Mouse (Mus musculus) ES-Bruce4 (cell line): Measurements from ENCODE around the gene Nphp4.

Source experiments
- EP300 ChIP-seq: IDR thresholded peaks from 2 replicates; pipeline ENCODE4 v1.6.1; 2011; ENCODE audit warnings: low read depth, low read length; ENCODE audit not compliant: insufficient read depth
- POLR2A ChIP-seq: IDR thresholded peaks from one replicate; pipeline ENCODE4 v1.8.1; 2011; ENCODE audit warnings: low read length; ENCODE audit not compliant: insufficient read depth

GRCm38 (mm10) chr4:152583616-152584015 is 107.1 kb downstream of the Nphp4 start:
- TF ChIP-seq EP300 = no peak
- no peak for TF ChIP-seq POLR2A
